Mouse (Mus musculus) layer of hippocampus, adult 11-12 months (tissue): ENCODE results near the gene Zfand2a.

Experiments used
- DNase-seq: peaks from one replicate; pipeline ENCODE4 v3.0.0; 2022; ENCODE audit warnings: low spot score

The Zfand2a gene

DNA sequence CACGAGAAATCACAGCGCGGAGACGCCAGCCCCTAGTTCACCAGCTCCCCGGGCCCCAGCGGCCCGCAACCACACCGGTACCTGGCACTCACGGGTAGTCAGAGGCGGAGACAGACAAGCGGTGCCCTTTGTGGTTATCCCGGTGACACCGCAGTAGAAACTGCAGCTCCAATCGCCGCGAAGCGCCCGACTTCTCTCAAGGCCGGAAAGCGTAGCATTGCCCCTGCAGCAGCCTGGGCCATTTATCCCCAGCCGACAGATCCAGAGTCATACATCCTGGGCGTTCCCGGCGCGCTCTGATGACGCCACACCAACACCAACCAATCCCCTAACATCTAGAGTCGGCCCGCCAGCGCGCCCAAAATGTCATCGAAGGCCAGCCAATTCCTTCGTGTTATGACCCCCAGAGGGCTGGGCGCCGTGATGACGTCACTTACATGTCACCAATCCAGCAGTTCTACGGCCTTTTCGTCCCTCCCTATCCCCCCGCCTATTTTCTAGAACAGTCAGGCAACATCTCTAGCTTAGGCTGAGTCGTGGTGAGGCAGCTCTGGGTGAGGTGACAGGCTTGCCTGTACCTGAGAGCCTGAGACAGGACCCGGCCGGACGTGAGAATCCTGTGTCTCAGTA, at the start of gene Zfand2a:
TSS of gene Zfand2a (minus strand) at position 365 of the 630 bp plus-strand sequence.
- DNase-seq: peak; percentile 100

DNA sequence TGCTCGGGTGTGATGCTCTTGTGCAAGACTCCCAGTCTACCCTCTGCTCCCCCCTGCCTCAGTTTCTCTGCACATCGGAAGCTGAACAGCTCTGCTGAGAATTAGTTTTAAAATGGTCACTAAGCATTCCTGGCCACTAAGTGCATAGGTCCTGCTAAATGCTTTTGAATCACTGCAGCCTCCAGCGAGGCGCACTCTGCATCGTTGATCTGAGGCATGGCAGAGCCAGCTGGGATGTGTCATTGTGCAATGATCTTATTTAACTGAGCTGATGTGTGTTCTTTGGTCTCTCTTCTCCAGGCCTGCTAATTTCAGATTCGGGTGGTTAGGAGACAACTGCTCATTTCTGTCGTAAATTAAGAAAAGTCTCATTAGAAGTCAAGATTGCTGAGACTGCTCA, 44.5 kb upstream of the Zfand2a start:
- DNase-seq: no peak

DNA sequence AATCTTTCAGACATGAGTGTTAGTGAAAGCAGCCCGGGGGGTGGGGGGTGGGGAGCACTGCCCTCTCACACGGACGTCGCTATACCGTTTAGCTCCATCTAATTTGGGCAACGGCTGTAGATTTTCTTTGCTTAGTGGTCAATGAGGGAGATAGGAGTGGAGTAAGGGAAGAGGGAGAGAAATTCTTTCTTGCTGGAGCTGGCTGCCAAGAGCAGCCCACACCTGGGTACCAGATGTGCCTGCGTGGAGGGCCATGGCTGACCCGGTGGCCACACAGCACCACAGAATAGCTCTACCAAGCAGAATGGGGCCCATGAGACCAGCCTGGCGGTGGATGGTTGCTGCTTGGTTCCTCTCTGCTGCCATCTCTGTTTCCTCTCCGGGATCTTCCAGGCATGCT, 37.6 kb upstream of the Zfand2a start:
- DNase-seq: no peak

DNA sequence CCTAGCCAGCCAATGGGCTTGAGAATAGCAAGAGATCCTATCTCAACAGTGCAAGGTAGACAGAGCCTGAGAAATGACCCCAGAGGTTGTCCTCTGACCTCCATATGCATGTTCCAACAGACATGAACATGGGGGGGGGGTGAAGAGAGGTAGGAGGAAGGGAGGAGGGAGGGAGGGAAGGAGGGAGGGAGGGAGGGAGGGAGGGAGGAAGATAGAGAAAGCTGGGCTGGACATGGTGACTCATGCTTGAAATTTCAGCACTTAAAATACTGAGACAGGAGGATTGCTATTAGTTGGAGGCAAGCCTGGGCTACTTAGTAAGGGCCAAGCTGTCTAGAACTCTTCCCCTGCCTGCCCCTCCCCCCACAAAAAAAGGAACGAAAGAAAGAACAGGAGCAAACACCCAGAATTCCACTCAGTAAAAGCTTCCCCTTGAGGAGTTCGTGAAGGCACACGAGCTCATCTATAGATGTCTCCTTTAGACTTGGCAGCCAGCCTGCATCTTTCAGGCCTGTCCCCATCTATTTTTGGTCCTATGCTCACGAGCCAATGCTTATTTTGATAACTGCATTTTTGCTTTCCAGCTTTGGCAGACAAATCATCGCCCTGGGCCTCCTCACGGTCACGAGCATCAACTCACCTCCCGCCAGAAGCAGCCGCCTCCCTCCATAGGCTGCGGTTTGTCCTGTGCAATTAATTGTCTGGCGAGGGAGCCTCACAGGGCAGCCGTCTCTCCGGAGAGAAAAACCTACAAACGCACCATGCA, 35.9 kb upstream of the Zfand2a start:
- DNase-seq: no peak

DNA sequence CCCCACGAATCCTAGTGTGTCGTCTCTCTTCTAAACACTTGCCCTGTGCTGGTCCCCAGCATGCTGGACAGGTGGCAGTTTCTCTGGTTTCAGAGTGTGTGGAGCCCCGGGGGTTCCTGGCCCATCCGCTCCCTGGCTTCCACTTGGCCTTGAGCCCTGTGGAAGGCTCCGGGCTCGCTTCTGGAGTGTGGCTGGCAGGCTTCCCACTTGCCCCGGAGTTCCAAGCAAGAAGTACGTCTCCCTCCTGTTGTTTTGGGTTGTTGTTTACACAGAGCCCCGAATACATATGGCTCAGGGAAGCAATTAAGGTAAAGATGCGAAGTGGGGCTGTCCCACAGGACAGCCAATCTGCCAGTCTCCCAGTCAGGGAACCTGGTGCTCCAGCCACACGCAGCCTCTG, 31.9 kb upstream of the Zfand2a start:
- no peak for DNase-seq

DNA sequence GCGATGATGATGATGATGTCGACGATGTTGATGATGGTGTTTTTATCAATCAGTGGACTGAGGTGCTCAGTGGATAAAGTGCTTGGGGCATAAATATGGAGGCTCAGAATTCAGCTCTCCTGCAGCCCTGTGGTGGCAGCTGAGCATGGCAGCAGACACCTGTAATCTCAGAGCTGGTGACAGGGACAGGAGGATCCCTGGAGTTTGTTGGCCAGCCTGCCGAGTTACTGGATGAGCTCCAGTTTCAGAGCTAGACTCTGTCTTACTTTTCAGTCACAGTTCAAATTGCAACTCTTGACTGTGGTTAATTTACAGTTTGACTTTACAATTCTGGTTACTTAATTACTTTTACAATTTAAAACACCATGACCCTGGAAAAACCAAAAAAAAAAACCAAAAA, 27.9 kb upstream of the Zfand2a start:
- DNase-seq: no peak

DNA sequence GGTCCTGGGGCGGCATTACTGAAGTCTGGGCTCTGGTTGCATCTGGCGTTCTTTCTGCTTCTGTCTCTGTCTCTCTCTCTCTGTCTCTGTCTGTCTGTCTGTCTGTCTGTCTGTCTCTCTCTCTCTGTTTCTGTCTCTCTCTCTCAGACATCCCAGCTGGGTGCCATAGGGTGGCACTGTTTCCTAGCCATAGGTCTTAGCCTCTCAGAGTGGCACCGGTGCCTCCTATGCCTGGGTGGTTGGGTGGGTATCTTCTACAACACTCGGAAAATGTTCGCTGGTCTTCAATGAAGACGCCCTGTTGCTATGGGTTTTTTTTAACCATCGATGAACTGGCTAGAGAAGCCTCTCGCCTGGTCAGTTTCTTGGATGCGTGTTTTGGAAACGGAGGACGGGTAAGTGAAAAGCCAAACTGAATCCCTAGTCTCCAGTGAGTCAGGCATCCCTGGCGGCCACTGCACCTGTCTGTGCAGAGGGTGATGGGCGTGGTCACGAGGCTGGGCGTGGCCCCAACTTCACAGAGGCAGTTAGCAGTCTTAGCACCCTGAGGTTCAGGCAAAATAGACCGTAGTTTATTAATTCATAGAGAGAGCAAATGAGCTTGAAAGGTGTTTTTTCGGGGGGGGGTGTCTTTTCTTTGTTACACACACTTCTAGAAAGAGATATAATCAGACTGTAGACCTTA, 26.5 kb upstream of the Zfand2a start:
- no peak for DNase-seq

DNA sequence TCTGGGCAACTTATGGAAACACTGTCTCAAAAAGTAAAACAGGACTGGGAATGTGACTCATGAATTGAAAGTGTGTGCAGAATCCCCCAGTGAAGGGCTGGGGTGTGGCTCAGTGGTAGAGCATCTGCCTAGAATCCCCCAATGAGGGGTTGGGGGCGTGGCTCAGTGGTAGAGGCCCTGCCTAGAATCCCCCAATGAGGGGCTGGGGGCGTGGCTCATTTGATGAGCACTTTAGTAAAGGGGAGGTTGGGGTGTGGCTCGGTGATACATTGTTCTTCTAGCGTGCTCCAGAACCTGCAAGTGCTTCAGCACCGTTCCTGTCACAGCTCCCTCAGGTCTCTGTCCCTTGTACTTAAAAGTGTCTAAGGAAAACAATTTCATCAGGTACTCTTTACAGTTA, 21.9 kb upstream of the Zfand2a start:
- no peak for DNase-seq

DNA sequence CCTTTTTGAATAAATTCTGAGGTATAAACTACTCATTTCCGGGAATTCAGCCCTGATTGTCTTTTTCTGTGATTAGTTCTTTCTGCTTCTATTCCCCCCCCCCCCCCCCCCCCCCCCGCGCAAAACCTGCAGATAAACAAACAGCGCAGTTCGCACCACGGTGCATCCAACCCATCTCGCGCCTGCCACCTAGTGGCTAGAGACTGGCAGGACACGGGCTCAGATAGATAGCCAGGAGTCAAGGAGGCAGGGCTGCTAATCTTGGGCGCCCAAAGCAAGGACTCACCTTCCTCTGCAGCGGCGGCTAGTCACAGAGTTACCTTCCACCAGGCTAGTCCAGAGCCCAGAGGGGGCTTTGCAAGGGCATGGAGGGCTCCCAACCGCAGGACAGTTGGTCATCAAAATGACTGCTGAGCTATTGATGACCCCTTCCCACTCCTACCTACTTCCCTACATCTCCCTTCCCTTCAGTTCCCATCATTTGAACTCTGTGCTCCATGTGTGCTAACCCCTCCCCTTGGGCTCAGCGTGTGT, 20.8 kb upstream of the Zfand2a start:
- DNase-seq: peak; percentile 85

DNA sequence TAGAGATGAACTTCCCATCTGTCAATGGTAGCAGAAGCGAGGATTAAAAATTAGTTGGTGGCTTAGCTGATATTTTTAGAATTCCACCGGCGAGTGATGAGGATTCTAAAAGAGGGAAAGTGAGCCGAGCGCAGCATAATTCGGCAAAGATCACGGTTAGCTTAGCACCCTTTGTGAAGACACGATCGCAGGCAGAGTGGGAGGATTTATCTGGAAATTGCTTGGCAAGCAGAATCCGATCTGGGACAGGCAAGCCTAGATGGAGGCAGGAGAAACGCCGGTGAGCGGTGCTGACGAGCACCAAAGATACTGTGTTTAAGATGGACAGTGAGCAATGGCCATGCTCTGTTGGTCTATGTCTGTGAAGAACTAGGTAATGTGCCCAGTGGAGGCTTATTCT, 17.9 kb upstream of the Zfand2a start:
- no peak for DNase-seq

DNA sequence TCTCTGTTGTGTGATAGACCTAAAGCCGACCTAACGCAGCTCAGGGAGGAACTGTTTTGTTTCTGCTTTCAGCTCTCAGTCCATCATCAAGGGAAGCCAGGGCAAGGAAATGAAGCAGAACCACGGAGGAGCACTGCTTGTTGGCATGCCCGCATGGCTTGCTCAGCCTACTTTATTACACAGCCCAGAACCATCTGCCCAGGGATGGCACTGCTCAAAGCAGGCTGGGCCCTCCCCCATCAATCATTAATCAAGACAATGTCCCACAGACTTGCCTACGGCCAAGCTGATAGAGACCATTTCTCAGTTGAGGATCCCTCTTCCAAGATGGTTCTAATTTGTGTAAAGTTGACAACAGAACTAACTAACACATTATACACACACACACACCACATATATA, 14.4 kb upstream of the Zfand2a start:
- no peak for DNase-seq

DNA sequence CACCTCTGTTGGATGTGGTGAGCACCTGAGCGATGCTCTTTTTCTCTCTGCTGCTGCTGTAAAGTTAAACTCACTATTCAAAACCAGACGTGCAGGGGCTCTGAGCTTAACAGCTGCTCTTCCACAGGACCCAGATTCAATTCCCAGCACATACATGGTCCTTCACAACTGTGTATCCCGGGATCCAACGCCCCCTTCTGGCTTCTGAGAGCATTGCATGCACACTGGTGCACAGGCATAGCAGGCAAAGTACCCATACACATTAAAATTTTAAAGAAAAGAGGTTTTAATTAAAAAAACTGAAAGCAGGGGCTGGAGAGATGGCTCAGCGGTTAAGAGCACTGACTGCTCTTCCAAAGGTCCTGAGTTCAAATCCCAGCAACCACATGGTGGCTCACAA, 12.6 kb upstream of the Zfand2a start:
- no peak for DNase-seq

DNA sequence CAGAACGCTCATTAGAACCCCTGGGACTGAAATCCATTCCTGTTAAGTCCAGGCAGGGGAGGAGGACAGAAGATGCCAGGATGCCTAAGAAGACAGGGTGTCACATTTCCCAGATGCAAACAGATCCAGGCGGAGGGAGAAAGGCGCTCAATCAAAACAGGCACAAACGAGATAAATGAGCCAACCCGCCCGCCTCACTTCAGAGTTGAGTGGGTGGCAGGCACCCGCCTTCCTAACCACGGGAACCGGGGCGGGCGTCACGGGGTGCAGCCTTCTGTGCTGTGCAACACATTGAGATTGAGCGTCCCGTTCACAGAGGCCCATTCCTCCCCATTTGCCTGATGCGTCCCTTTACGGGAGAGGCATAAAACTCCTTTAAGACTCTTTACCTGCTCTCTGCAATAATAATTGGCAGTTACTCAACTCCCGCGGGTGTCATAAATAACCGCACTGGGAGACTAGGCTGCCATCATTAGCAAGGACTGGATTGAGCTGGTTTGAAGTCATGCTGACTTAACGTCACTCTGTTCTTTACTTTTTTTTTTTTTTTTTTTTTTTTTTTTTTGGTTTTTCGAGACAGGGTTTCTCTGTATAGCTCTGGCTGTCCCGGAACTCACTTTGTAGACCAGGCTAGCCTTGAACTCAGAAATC, 10.8 kb upstream of the Zfand2a start:
- peak; percentile 57 for DNase-seq

DNA sequence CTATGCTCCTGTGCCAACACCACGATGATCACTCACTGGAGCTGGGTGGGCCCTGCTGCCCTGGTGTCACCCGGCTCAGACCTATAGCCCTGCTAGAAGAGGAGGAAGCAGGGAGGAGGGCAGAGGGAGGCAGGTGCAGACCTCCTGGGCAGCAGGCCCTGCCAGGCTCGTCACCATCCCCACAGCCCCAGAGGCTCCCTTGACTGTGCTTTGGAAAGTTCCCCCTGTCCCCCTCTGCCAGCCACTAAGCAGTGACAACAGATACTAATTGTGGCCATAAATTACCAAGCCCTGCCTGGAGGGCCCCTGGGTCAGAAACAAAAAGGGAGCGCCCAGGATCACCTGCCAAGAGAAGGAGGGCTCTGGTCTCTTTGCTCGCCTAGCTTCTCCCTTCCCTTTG, 9.3 kb upstream of the Zfand2a start:
- DNase-seq: no peak

DNA sequence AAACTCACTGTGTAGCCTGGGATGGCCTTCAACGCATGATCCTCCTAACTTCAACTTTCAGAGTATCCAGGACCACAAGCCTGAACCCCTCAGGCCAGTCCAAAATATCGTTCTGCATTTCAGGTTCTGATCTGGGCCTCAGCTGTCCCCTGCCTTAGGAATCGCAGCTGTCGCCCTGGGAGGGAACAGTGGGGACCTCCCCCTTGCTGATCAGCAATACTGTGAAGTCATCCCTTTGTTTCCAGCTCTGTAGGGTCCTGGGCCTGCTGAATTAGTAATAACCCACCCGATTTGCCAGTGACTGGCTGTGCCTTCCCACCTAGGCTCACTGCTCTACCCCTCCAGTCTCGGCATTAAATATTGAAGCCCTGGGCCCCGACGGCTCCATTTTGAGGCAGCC, 7.0 kb upstream of the Zfand2a start:
- DNase-seq: no peak

DNA sequence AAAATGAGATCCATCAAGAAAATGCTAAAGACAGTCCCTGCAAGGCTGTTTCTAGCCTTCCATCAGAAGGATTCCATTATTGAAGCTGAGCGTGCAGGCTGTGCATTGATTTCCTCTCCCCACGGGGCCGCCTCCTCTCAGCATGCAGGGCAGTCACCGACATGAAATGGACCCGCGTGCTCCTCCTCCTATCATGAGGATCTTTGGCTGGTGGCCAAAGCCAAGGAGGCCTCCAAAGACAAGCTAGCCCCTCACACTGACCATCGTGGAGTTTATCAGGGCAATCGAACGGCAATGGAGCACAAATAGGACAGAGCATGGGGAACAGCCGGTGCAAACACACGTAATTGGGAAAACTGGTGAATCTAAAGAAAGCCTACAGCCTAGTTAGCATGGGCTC, 5.8 kb upstream of the Zfand2a start:
- no peak for DNase-seq

DNA sequence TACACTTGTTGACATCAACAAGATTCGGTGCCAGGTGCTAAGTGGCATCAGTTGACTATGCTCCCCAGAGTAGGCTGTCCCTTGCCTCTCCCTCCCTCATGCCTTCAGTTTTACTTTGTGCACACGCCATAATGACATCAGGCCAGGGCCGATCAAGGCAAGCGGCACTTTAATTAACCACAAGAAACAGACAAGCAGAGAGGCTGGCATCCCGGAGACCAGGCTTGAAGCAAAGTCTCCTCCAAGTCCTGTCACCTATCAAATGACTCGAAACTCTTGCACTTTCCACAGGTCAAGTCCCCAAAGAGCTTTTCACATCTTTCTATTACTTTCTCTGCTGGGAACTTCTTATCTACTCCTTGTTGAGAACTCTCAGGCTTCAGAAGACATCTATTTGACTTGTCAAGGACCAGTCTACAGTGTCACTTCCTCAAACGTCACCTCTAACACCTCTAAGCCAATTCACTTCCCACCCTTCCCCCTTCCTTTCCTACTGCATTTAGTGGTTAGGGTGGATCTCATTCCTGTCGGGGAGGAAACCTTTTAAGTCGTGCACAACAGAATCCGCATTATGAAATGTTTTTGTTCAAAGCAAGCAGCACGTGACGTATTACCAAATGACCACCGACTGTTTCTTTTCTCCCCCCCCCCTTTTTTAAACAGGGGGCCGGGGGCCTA, 1.0 kb downstream of the Zfand2a start:
- DNase-seq: no peak

DNA sequence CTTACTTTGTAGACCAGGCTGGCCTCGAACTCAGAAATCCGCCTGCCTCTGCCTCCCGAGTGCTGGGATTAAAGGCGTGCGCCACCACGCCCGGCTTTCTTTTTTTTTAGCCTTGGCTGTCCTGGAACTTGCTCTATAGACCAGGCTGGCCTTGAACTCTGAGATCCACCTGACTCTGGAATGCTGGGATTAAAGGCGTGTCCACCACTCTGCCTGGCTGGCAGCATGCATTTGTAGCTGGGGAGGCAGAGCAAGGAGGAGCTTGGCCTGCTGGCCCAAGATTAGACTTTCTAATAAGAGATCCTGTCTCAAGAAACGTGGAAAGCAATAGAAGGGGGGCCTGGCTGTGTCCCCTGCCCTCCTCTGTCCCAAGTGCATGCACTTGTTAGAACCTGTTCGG, 3.9 kb downstream of the Zfand2a start:
- no peak for DNase-seq

DNA sequence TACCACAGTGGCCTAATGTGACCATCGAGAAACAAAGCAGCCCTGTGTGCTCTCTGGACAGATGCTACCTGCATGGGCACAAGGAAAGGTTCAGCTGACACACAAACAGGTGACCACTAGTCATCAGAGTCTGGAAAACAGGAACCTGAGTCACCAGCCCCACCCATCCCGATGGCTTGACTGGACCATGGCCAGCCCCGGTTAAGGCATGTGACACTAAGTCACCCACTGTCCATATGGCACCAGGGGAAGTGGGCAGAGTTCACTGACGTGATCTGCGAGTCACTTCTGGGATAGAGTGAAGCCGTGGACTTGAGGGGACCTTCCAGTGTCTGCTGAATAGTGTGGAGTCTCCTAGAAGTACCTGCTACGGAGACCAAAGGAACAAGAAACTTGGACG, 5.3 kb downstream of the Zfand2a start:
- peak; percentile 53 for DNase-seq

DNA sequence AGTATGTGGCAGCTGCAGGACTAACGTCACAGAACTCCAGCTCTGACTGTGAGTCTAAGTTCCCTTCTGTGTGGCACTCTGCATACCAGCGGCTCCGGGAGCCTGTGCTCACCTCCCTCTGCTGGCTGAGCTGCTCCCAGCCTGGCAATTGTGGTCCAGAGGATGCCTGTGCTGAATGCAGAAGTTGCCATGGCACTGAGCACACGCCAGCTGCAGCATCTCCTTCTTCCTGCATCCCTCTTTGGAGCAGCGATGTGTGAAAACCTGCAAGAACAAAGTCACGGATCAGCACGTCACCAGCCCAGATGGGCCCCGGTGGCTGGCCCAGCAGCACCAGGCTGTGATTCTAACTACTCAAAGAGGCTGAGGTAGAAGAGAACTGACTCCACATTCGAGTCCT, 9.6 kb downstream of the Zfand2a start:
- no peak for DNase-seq

DNA sequence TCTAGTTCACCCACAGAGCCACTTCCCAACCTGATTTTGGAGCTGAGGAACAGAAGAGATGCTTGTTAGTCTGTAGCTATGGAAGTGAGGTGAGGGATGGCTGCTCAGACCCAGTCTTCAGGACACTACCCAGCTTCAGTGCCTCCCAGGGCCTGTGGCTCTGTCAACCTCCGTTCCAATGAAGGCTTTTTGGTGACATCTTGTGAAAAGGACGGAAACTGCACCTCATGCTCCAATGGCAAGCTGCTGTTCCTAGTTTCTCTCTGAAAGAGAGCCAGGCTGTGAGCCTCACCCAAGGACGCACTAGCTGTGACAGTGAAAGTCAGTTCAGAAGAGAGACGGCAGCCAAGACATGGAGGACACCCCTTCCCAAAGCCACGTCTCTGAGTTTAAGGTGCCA, 16.4 kb downstream of the Zfand2a start:
- peak; percentile 55 for DNase-seq

DNA sequence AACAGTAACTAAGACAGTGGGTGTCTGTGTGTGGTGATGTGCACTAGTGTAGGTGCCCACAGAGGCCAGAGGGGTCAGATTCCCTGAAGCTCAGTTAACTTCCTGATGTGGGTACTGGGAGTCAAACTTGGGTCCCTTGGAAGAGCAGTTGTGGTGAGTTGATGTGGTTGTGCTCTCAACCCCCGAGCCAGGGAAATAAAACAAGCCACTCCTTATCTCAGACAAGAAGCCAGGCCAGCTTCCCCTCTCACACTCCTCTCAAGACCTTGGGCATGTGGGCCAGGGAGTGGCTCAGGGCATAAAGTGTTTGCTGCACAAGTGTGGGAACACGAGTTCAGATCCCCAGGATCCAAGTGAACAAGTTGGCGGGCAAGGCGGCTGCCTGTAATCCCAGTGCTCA, 17.5 kb downstream of the Zfand2a start:
- DNase-seq: no peak
